Comparison of ENCODE assay signal across 7 mouse cellular contexts in genomic region chr19:3323201-3323621, GRCm38 (mm10). TPM values are rescaled to one million over a fixed set of nuclear protein-coding genes. Genes with fewer than 3 reads are reported as not detected.
DNase-seq lines count a peak whose midpoint lies in the region; ATAC-seq lines count a peak whose summit lies in the region.

No protein-coding gene starts in this region.

- peak overlapping the region; percentile 55 for H3K4me3 ChIP-seq in intestine, embryonic 14.5 days (ENCODE audit: low read depth, low read length)
- peak overlapping the region; percentile 60 for H3K4me3 ChIP-seq in limb, embryonic 12.5 days (replicated peaks)
- peak overlapping the region; percentile 50 for H3K4me3 ChIP-seq in midbrain, embryonic 13.5 days (replicated peaks)

- peak; percentile 79 for ATAC-seq in intestine, embryonic 14.5 days (replicated peaks; ENCODE audit: low FRiP score, low TSS enrichment, low read depth)
- ATAC-seq in limb, embryonic 12.5 days (ENCODE audit: insufficient number of reproducible peaks, insufficient read depth, low FRiP score, low TSS enrichment, low read depth), result peak; percentile 71; the same call in 1 of the 2 replicates
- peak; percentile 72 for ATAC-seq in midbrain, embryonic 13.5 days

- WGBS in intestine, embryonic 14.5 days, result 1% methylated on average over 43 of the region's 47 CpGs
- 2% methylated on average over 47 of the region's 47 CpGs for WGBS in limb, embryonic 12.5 days
- 0% methylated on average over 47 of the region's 47 CpGs for WGBS in midbrain, embryonic 13.5 days

- peak overlapping the region; percentile 52 for H3K9ac ChIP-seq in intestine, embryonic 14.5 days (ENCODE audit: low read length)
- peak overlapping the region; percentile 60 for H3K9ac ChIP-seq in limb, embryonic 12.5 days (replicated peaks)
- H3K9ac ChIP-seq in midbrain, embryonic 13.5 days (replicated peaks), result peak overlapping the region; percentile 61

- H3K27me3 ChIP-seq in intestine, embryonic 14.5 days (replicated peaks; ENCODE audit: control insufficient read depth, insufficient read depth, low read length), result 0 out of 2 replicates have a peak, but pooled peaks cover 3% of the 10 kb centered on the region
- H3K27me3 ChIP-seq in limb, embryonic 12.5 days, result peaks cover 28% of the 10 kb centered on the region
- H3K27me3 ChIP-seq in midbrain, embryonic 13.5 days, result peaks cover 43% of the 10 kb centered on the region

- 0 out of 2 replicates have a peak overlapping the region, but pooled peaks have one; percentile 29 for H3K27ac ChIP-seq in intestine, embryonic 14.5 days (ENCODE audit: low read depth)
- H3K27ac ChIP-seq in limb, embryonic 12.5 days, result no peak overlapping the region
- no peak overlapping the region for H3K27ac ChIP-seq in midbrain, embryonic 13.5 days

- H3K36me3 ChIP-seq in intestine, embryonic 14.5 days (ENCODE audit: control insufficient read depth, insufficient read depth, low read length), result no peaks in the 10 kb centered on the region
- no peaks in the 10 kb centered on the region for H3K36me3 ChIP-seq in limb, embryonic 12.5 days
- H3K36me3 ChIP-seq in midbrain, embryonic 13.5 days, result no peaks in the 10 kb centered on the region

- peak overlapping the region; percentile 100 for H3K4me2 ChIP-seq in intestine, embryonic 14.5 days (ENCODE audit: low read length)
- H3K4me2 ChIP-seq in limb, embryonic 12.5 days, result peak overlapping the region; percentile 96
- H3K4me2 ChIP-seq in midbrain, embryonic 13.5 days (replicated peaks), result peak overlapping the region; percentile 84

- H3K9me3 ChIP-seq in intestine, embryonic 14.5 days (ENCODE audit: control insufficient read depth, low read length), result no peaks in the 10 kb centered on the region
- no peaks in the 10 kb centered on the region for H3K9me3 ChIP-seq in limb, embryonic 12.5 days
- H3K9me3 ChIP-seq in midbrain, embryonic 13.5 days, result no peaks in the 10 kb centered on the region

- DNase-seq in adrenal gland, adult 8-10 months, result peak; percentile 86
- DNase-seq in embryo, embryonic 11 days, result peak; percentile 87
- DNase-seq in gastrocnemius, postnatal 25 days, result peak; percentile 92
- peak; percentile 90 for DNase-seq in intestine, embryonic 14.5 days (ENCODE audit: low spot score)
- DNase-seq in spleen, adult 18-20 months, result peak; percentile 83 to 88

- H3K4me1 ChIP-seq in intestine, embryonic 14.5 days (replicated peaks; ENCODE audit: control insufficient read depth, insufficient read depth, low read length), result peaks cover 28% of the 10 kb centered on the region
- H3K4me1 ChIP-seq in limb, embryonic 12.5 days (replicated peaks), result peaks cover 37% of the 10 kb centered on the region
- H3K4me1 ChIP-seq in midbrain, embryonic 13.5 days (replicated peaks), result peaks cover 50% of the 10 kb centered on the region

RNA-seq across cellular contexts. Expression of gene Cpt1a, which starts 1.1 kb away (rescaled TPM):
- 100 to 1,000 TPM; 255 to 425 (median 320) TPM for total RNA-seq in adrenal gland, adult 8-10 months (2022)
- total RNA-seq in gastrocnemius, postnatal 25 days (2021), result 10 to 100 TPM; 13.8 to 14.3 TPM
- 22.8 and 24.3 TPM in 2 replicates for polyA plus RNA-seq in intestine, embryonic 14.5 days (2014; fragmentation: Nextera tagmentation; extraction: Ambion mirVana)
- 12.1 and 12.8 TPM in 2 replicates for polyA plus RNA-seq in limb, embryonic 12.5 days (2016; fragmentation: Nextera tagmentation; extraction: Ambion mirVana)
- 12.9 TPM in 2 replicates for polyA plus RNA-seq in midbrain, embryonic 13.5 days (2015; fragmentation: Nextera tagmentation; extraction: Ambion mirVana)

RNA-seq across cellular contexts. Expression of gene Ighmbp2, which starts 40.4 kb away (rescaled TPM):
- total RNA-seq in adrenal gland, adult 8-10 months (2022), result 10 to 100 TPM in 1 of 4 experiments, 1 to 10 TPM in 3; 9.5 to 11.7 (median 9.6) TPM
- total RNA-seq in gastrocnemius, postnatal 25 days (2021), result 1 to 10 TPM; 3.0 to 3.1 TPM
- 9.3 and 10.5 TPM in 2 replicates for polyA plus RNA-seq in intestine, embryonic 14.5 days (2014; fragmentation: Nextera tagmentation; extraction: Ambion mirVana)
- 14.6 and 15.3 TPM in 2 replicates for polyA plus RNA-seq in limb, embryonic 12.5 days (2016; fragmentation: Nextera tagmentation; extraction: Ambion mirVana)
- polyA plus RNA-seq in midbrain, embryonic 13.5 days (2015; fragmentation: Nextera tagmentation; extraction: Ambion mirVana), result 11.6 and 11.9 TPM in 2 replicates

RNA-seq across cellular contexts. Expression of gene Mrpl21, which starts 40.5 kb away (rescaled TPM):
- total RNA-seq in adrenal gland, adult 8-10 months (2022), result 10 to 100 TPM; 57.7 to 66.9 (median 65.7) TPM
- 10 to 100 TPM; 57.9 to 63.2 TPM for total RNA-seq in gastrocnemius, postnatal 25 days (2021)
- 143 and 147 TPM in 2 replicates for polyA plus RNA-seq in intestine, embryonic 14.5 days (2014; fragmentation: Nextera tagmentation; extraction: Ambion mirVana)
- 132 and 139 TPM in 2 replicates for polyA plus RNA-seq in limb, embryonic 12.5 days (2016; fragmentation: Nextera tagmentation; extraction: Ambion mirVana)
- 111 and 118 TPM in 2 replicates for polyA plus RNA-seq in midbrain, embryonic 13.5 days (2015; fragmentation: Nextera tagmentation; extraction: Ambion mirVana)
